Mouse (Mus musculus) adrenal gland, postnatal 14 days (tissue): ENCODE measurements at regions not wholly inside any gene's neighbourhood (a gene's known extent, or its start where the extent isn't known, plus 50 kb on each side); places are given as distances from the start of the nearest gene placed in this dataset.

Experiments used
- DNase-seq: peaks from one replicate; pipeline ENCODE4 v3.0.0; 2021; ENCODE audit warnings: mixed read lengths

DNA sequence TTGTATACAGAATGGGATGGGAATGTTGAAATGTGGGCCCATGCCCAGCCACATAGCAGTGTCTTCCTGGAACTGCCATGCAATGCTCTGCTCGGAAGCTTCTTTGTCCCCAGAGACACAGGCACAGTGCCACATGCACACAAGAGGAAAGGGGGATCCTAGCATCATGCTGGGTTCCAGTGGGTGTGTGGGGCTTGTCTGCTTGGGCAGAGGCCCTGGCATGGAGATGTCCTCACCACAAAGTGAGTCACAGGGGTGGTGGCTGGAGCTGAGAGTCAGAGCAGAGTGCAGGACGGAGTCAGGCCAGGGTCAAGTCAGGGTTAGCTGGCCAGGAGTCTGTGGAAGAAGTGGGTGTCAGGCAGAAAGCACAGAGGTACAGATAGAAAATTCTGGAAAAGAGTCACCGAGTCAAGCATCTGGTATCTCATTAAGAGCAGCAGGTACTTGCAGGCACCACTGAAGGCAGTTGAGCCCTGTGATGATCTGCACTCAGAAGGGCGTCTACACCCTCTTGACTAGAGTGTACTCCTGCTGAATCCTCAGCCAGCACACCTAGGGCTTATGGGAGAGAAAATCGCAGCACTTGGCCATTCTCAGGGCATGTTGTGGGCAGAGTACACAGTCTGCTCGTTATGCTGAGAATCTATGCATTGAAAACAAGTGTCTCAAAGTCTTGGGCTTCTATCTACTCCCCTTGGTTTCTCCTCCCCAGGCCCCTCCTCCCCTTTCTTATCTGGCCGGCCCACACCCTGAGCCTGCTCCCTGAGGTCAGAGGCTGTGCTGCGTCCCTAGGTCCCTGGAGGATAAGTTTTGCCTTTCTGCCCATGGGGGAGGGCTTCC is 85.3 kb downstream of the Ackr3 start:
- DNase-seq, result peak; percentile 52

DNA sequence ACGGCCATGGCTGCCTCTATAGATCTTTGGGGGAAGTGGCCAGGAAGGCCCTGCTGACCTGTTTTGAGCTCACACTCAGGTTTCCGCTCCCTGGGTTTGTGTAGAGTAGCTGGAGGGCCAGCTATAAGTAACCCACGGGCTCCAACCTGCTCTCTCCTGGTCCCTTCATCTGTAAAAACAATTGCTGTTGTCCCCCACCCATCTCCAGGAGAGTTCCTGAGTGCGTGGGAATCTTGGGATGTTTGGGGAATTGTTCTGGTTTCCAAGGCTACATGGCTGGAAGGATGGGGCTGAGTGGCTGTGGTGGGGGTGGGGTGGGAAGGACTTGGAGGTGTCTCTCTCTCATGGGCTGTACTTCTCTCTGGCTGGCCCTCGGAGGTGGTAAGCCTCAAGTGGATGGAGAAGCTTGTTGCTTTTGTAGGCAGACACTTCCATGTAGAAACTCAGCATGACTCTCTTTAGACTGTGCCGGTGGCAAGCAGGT is 86.0 kb downstream of the Ackr3 start:
- DNase-seq, result no peak

- no peak for DNase-seq
Measured at GRCm38 (mm10) chr1:90290428-90291197, 86.8 kb downstream of the Ackr3 start.

GRCm38 (mm10) chr1:90291256-90291655 is 87.5 kb downstream of the Ackr3 start:
- no peak for DNase-seq

- no peak for DNase-seq
Measured at GRCm38 (mm10) chr1:90297751-90298150, 94.0 kb downstream of the Ackr3 start.

- no peak for DNase-seq
Measured at GRCm38 (mm10) chr1:90300229-90300628, 96.4 kb downstream of the Ackr3 start.

- DNase-seq, result no peak
Measured at GRCm38 (mm10) chr1:90304331-90304730, 100.6 kb downstream of the Ackr3 start.

DNA sequence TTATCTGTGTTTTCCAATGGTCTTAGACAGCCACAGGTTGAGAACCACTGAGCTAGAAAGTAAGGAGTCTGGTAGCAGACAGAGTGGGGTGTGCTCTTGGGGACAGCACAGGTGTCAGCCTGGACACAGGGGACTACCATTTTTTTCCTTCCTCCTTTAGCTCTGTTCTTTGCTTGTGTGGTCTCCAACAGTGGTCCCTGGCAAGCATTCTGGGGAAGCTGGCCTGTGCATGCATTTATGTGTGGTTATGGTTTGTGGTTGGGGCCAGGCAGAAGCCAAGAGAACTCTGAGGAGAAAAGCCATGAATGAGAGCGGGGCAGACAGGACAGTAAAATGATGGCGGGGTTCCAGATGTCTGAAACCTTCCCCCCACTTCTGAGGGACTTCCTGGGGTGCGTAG is 107.2 kb downstream of the Ackr3 start:
- no peak for DNase-seq

- no peak for DNase-seq
Measured at GRCm38 (mm10) chr1:90311649-90312442, 108.1 kb downstream of the Ackr3 start.

GRCm38 (mm10) chr1:90313750-90314359 is 110.1 kb downstream of the Ackr3 start:
- no peak for DNase-seq

GRCm38 (mm10) chr1:90317902-90318301 is 114.1 kb downstream of the Ackr3 start:
- no peak for DNase-seq

GRCm38 (mm10) chr1:90318502-90318901 is 114.7 kb downstream of the Ackr3 start:
- no peak for DNase-seq

GRCm38 (mm10) chr1:90320518-90320917 is 116.7 kb downstream of the Ackr3 start:
- DNase-seq, result no peak

DNA sequence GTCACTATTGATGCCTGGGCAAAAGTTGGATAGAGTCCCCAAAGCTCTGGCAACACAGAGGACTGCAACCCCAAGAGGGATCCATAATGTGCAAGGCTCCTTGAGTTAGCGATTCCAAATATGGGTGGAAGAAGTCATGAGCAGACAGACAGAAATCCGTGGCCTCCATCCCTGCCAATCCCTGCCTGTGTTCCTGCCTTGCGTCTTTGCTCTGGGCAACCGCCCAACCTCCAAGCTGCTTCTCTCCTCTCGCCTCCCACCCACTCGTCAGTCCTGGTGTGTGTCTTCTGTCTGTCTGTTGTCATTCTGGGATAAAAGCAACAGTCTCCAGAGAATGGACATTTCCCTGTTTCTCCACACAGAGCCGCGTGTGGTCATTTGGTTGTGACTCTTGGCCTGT is 117.7 kb downstream of the Ackr3 start:
- DNase-seq, result no peak

GRCm38 (mm10) chr1:90327237-90327636 is 123.5 kb downstream of the Ackr3 start:
- DNase-seq, result no peak

- peak; percentile 52 for DNase-seq
Measured at GRCm38 (mm10) chr1:90332531-90332930, 128.8 kb downstream of the Ackr3 start.

- peak; percentile 53 for DNase-seq
Measured at GRCm38 (mm10) chr1:90333676-90334430, 130.1 kb downstream of the Ackr3 start.

- DNase-seq, result peak; percentile 54
Measured at GRCm38 (mm10) chr1:90335001-90335747, 131.4 kb downstream of the Ackr3 start.

GRCm38 (mm10) chr1:90337876-90338316 is 134.1 kb downstream of the Ackr3 start:
- DNase-seq, result no peak

DNA sequence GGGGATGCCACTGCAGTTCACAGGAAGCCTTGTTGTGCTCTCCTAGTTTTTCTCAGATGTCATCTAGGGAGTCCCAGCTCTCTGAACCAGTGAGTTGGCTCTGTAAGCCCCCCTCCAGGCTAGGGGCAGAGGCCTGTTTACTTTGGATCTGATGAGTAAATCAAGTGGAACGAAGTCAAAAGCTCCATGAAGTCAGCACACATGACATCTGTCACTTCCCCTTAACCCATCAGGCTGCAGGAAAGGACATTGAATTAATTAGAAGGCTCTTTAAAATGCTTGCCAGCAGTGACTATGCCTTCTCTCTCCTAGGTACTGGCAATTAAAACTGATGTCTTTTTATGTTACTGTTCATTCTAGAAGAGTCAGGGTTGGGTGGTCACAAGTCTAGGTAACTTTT is 138.6 kb downstream of the Ackr3 start:
- DNase-seq, result no peak
